Mouse (Mus musculus): ENCODE data around the gene Myh10.

- TF ChIP-seq POLR2A (IDR thresholded peaks at IDR 0.05; ENCODE audit: insufficient read depth, low read depth, low read length) (no peak), EP300 (IDR thresholded peaks at IDR 0.05; ENCODE audit: insufficient read depth, low read depth, low read length) (no peak)
These were observed 42.8 kb upstream of the Myh10 start for GRCm38 (mm10) chr11:68648385-68649148.

All from heart, adult 2 months (tissue).